Mouse (Mus musculus) hindbrain, embryonic 11.5 days (tissue): ENCODE data around the gene Ppp1r16b. TPM values are rescaled to one million over a fixed set of nuclear protein-coding genes. Genes with fewer than 3 reads are reported as not detected.

Experiments
- ATAC-seq: fragments of 200-750 bp; cut with Nextera tagmentation; 2 replicates; pipeline ENCODE4 v1.8.0; 2017; ENCODE audit warnings: mild to moderate bottlenecking, moderate TSS enrichment, moderate library complexity; ENCODE audit not compliant: low FRiP score
- DNase-seq: peaks from one replicate; pipeline ENCODE4 v3.0.0-alpha.2; 2015; ENCODE audit warnings: low spot score
- H3K27ac ChIP-seq: fragments of 300-500 bp; sonication (generic); 2 replicates; pipeline ENCODE4 v1.5.1; 2014; ENCODE audit warnings: mild to moderate bottlenecking, low read depth, low read length
- H3K27me3 ChIP-seq: fragments of 300-500 bp; sonication (generic); 2 replicates; pipeline ENCODE4 v1.6.1; 2014; ENCODE audit warnings: mild to moderate bottlenecking, low read length, moderate library complexity, mixed read lengths; ENCODE audit not compliant: control insufficient read depth, insufficient read depth
- H3K36me3 ChIP-seq: fragments of 300-500 bp; sonication (generic); 2 replicates; pipeline ENCODE4 v1.6.1; 2014; ENCODE audit warnings: mild to moderate bottlenecking, low read length, moderate library complexity, mixed read lengths; ENCODE audit not compliant: control insufficient read depth, insufficient read depth
- H3K4me1 ChIP-seq: fragments of 300-500 bp; sonication (generic); replicated peaks from 2 replicates; pipeline ENCODE4 v1.6.1; 2014; ENCODE audit warnings: low read length, mixed read lengths; ENCODE audit not compliant: control insufficient read depth, insufficient read depth
- H3K4me2 ChIP-seq: fragments of 300-500 bp; sonication (generic); replicated peaks from 2 replicates; pipeline ENCODE4 v1.6.1; 2014; ENCODE audit warnings: mild to moderate bottlenecking, low read depth, low read length
- H3K4me3 ChIP-seq: fragments of 300-500 bp; sonication (generic); 2 replicates; pipeline ENCODE4 v1.5.1; 2014; ENCODE audit warnings: low read depth, low read length
- H3K9ac ChIP-seq: fragments of 300-500 bp; sonication (generic); 2 replicates; pipeline ENCODE4 v1.6.1; 2014; ENCODE audit warnings: low read depth, low read length
- H3K9me3 ChIP-seq: fragments of 300-500 bp; sonication (generic); 2 replicates; pipeline ENCODE4 v1.6.1; 2016; ENCODE audit warnings: low read length; ENCODE audit not compliant: control insufficient read depth
- WGBS: fragments of 180-500 bp; shearing (Covaris S2); extraction: QIAGEN DNeasy Blood & Tissue Kit; methylation state at CpG from one replicate; pipeline ENCODE4 v1.1.7; 2014; 5-methylcytosine and 5-hydroxymethylcytosine counted together
- polyA plus RNA-seq: library from polyadenylated mRNA; unstranded; fragments of >200 nt; fragmentation: Nextera tagmentation; extraction: Ambion mirVana; gene quantifications from 2 replicates; pipeline ENCODE4 v1.2.1, GENCODE M21; 2014

Gene Ppp1r16b
- polyA plus RNA-seq, 1 experiment from 2014 or later = 3.6 TPM

- Histone ChIP-seq H3K4me2 (no peak overlapping the region), H3K4me3 (no peak overlapping the region), H3K27me3 (no peaks in the 10 kb centered on the region), H3K36me3 (no peaks in the 10 kb centered on the region), H3K9me3 (no peaks in the 10 kb centered on the region), H3K4me1 (no peaks in the 10 kb centered on the region), H3K27ac (no peak overlapping the region), H3K9ac (no peak overlapping the region)
- ATAC-seq (no peak), DNase-seq (no peak)
- WGBS = 71% methylated on average over 6 of the region's 6 CpGs
Observed at GRCm38 (mm10) chr2:158681714-158682113, 16.5 kb downstream of the Ppp1r16b start.

GRCm38 (mm10) chr2:158682344-158683037 is 17.3 kb downstream of the Ppp1r16b start:
- Histone ChIP-seq H3K9ac (no peak overlapping the region), H3K27me3 (no peaks in the 10 kb centered on the region), H3K27ac (no peak overlapping the region), H3K36me3 (no peaks in the 10 kb centered on the region), H3K4me1 (no peaks in the 10 kb centered on the region), H3K4me3 (no peak overlapping the region), H3K9me3 (no peaks in the 10 kb centered on the region), H3K4me2 (no peak overlapping the region)
- ATAC-seq (no peak), DNase-seq (no peak)
- WGBS = 61% methylated on average over 11 of the region's 11 CpGs

- H3K4me2 ChIP-seq = no peak overlapping the region
- no peaks in the 10 kb centered on the region for H3K4me1 ChIP-seq
- H3K36me3 ChIP-seq = no peaks in the 10 kb centered on the region
- no peaks in the 10 kb centered on the region for H3K27me3 ChIP-seq
- no peak overlapping the region for H3K9ac ChIP-seq
- DNase-seq (no peak), ATAC-seq (no peak)
- H3K4me3 ChIP-seq = no peak overlapping the region
- H3K9me3 ChIP-seq = no peaks in the 10 kb centered on the region
- 29% methylated on average over 4 of the region's 4 CpGs for WGBS
- H3K27ac ChIP-seq = no peak overlapping the region
Observed at GRCm38 (mm10) chr2:158683038-158683413, 17.8 kb downstream of the Ppp1r16b start.

- no peaks in the 10 kb centered on the region for H3K4me1 ChIP-seq
- H3K4me3 ChIP-seq = no peak overlapping the region
- DNase-seq (no peak), ATAC-seq (no peak)
- 69% methylated on average over 9 of the region's 9 CpGs for WGBS
- H3K36me3 ChIP-seq = no peaks in the 10 kb centered on the region
- H3K4me2 ChIP-seq = no peak overlapping the region
- H3K9ac ChIP-seq = no peak overlapping the region
- H3K27me3 ChIP-seq = no peaks in the 10 kb centered on the region
- H3K27ac ChIP-seq = no peak overlapping the region
- H3K9me3 ChIP-seq = no peaks in the 10 kb centered on the region
Observed at GRCm38 (mm10) chr2:158684247-158684843, 19.1 kb downstream of the Ppp1r16b start.

- no peaks in the 10 kb centered on the region for H3K9me3 ChIP-seq
- no peaks in the 10 kb centered on the region for H3K4me1 ChIP-seq
- H3K27ac ChIP-seq = no peak overlapping the region
- no peak for ATAC-seq
- no peak overlapping the region for H3K4me2 ChIP-seq
- no peak overlapping the region for H3K4me3 ChIP-seq
- 80% methylated on average over 3 of the region's 3 CpGs for WGBS
- no peaks in the 10 kb centered on the region for H3K27me3 ChIP-seq
- no peaks in the 10 kb centered on the region for H3K36me3 ChIP-seq
- H3K9ac ChIP-seq = no peak overlapping the region
- DNase-seq = no peak
Observed at GRCm38 (mm10) chr2:158684910-158685309, 19.7 kb downstream of the Ppp1r16b start.

- Histone ChIP-seq H3K9ac (no peak overlapping the region), H3K9me3 (no peaks in the 10 kb centered on the region), H3K4me2 (no peak overlapping the region), H3K36me3 (no peaks in the 10 kb centered on the region), H3K27me3 (no peaks in the 10 kb centered on the region), H3K4me1 (no peaks in the 10 kb centered on the region), H3K27ac (no peak overlapping the region), H3K4me3 (no peak overlapping the region)
- WGBS = 38% methylated on average over 2 of the region's 2 CpGs
- no peak for ATAC-seq
- DNase-seq = no peak
Observed at GRCm38 (mm10) chr2:158686394-158686793, 21.2 kb downstream of the Ppp1r16b start.

GRCm38 (mm10) chr2:158687804-158688241 is 22.6 kb downstream of the Ppp1r16b start:
- Histone ChIP-seq H3K27ac (no peak overlapping the region), H3K36me3 (no peaks in the 10 kb centered on the region), H3K4me3 (no peak overlapping the region), H3K4me2 (no peak overlapping the region), H3K9ac (no peak overlapping the region), H3K9me3 (no peaks in the 10 kb centered on the region), H3K27me3 (no peaks in the 10 kb centered on the region), H3K4me1 (no peaks in the 10 kb centered on the region)
- WGBS = 61% methylated on average over 25 of the region's 25 CpGs
- DNase-seq (no peak), ATAC-seq (no peak)

- no peak for DNase-seq
- 86% methylated on average over 5 of the region's 5 CpGs for WGBS
- no peak overlapping the region for H3K4me2 ChIP-seq
- no peaks in the 10 kb centered on the region for H3K4me1 ChIP-seq
- no peaks in the 10 kb centered on the region for H3K36me3 ChIP-seq
- H3K9me3 ChIP-seq = no peaks in the 10 kb centered on the region
- H3K9ac ChIP-seq = no peak overlapping the region
- H3K27ac ChIP-seq = no peak overlapping the region
- no peak overlapping the region for H3K4me3 ChIP-seq
- no peak for ATAC-seq
- no peaks in the 10 kb centered on the region for H3K27me3 ChIP-seq
Observed at GRCm38 (mm10) chr2:158689060-158689459, 23.9 kb downstream of the Ppp1r16b start.

GRCm38 (mm10) chr2:158689640-158690039 is 24.4 kb downstream of the Ppp1r16b start:
- WGBS = 62% methylated on average over 7 of the region's 7 CpGs
- no peaks in the 10 kb centered on the region for H3K27me3 ChIP-seq
- H3K9me3 ChIP-seq = no peaks in the 10 kb centered on the region
- H3K4me3 ChIP-seq = no peak overlapping the region
- H3K4me1 ChIP-seq = no peaks in the 10 kb centered on the region
- H3K9ac ChIP-seq = no peak overlapping the region
- DNase-seq (no peak), ATAC-seq (no peak)
- no peak overlapping the region for H3K27ac ChIP-seq
- H3K4me2 ChIP-seq = no peak overlapping the region
- H3K36me3 ChIP-seq = no peaks in the 10 kb centered on the region
